Mouse (Mus musculus): ENCODE results near the gene Noct. TPM values are rescaled to one million over a fixed set of nuclear protein-coding genes. Genes with fewer than 3 reads are reported as not detected.

The Noct gene
- total and polyA plus RNA-seq, 3 experiments = 17.8 to 26.7 TPM; not detected in 1

- Histone ChIP-seq H3K9me3 (replicated peaks; ENCODE audit: insufficient read depth, low read length) (no peaks in the 10 kb centered on the region), H3K36me3 (ENCODE audit: control insufficient read depth in 1 of 2, insufficient read depth in 2 of 2, low read length in 2 of 2) (0 out of 4 replicates have a peak, but pooled peaks cover 0 to 3% of the 10 kb centered on the region in 2 experiments), H3K4me3 (ENCODE audit: control insufficient read depth in 1 of 2, insufficient read depth in 1 of 2, low read depth in 2 of 2, low read length in 2 of 2) (no peak overlapping the region), H3K79me2 (ENCODE audit: control insufficient read depth, insufficient read depth, low read length, poor library complexity) (no peaks in the 10 kb centered on the region), H3K27ac (ENCODE audit: control insufficient read depth, low read depth, low read length) (no peak overlapping the region), H3K27me3 (ENCODE audit: control insufficient read depth in 1 of 2, insufficient read depth in 2 of 2, low read length in 2 of 2) (no peaks in the 10 kb centered on the region), H3K4me1 (ENCODE audit: control insufficient read depth in 1 of 2, insufficient read depth in 2 of 2, low read length in 2 of 2) (peaks cover 4 to 9% of the 10 kb centered on the region in 2 experiments; a peak in 3 of 4 replicates), H3K9ac (ENCODE audit: control insufficient read depth, low read depth, low read length, poor library complexity, severe bottlenecking) (no peak overlapping the region)
- no peak for DNase-seq (ENCODE audit: low read depth, low spot score)
- TF ChIP-seq JUND (IDR thresholded peaks at IDR 0.05; ENCODE audit: low read depth, low read length) (no peak), RCOR1 (IDR thresholded peaks at IDR 0.05; ENCODE audit: low read depth, low read length) (no peak), USF1 (IDR thresholded peaks at IDR 0.05; ENCODE audit: low read depth, low read length) (no peak), TAL1 (IDR thresholded peaks at IDR 0.05; ENCODE audit: low read length) (no peak), SIN3A (IDR thresholded peaks at IDR 0.05; ENCODE audit: low read length) (no peak), ETS1 (IDR thresholded peaks at IDR 0.05; ENCODE audit: low read depth, low read length) (no peak), MAZ (IDR thresholded peaks at IDR 0.05; ENCODE audit: low read depth, low read length) (no peak)
These were observed 26.0 kb upstream of the Noct start for GRCm38 (mm10) chr3:51198291-51198690.

DNA sequence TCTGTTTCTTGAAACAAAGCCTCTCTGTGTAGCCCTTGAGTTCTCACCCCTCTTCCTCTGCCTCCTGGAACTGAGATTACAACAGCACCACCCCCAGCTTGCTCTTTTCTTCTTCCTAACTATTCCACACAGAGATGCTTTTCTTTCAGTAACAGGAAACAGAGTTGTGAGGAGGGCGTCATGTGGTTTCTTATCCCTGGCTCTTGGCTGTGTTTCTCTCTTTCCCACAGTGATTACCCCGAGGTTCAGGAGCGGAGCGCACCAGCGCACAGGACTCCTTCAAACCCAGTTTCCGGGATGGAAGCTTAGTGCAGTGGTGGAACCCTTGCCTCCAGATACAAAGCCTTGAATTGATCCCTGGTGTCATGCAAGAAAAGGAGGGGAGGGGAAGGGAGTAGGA, 25.1 kb upstream of the Noct start:
- Histone ChIP-seq H3K27ac (ENCODE audit: control insufficient read depth, low read depth, low read length) (no peak overlapping the region), H3K4me3 (ENCODE audit: control insufficient read depth in 1 of 2, insufficient read depth in 1 of 2, low read depth in 2 of 2, low read length in 2 of 2) (no peak overlapping the region), H3K79me2 (ENCODE audit: control insufficient read depth, insufficient read depth, low read length, poor library complexity) (no peaks in the 10 kb centered on the region), H3K4me1 (ENCODE audit: control insufficient read depth in 1 of 2, insufficient read depth in 2 of 2, low read length in 2 of 2) (peaks cover 4 to 9% of the 10 kb centered on the region in 2 experiments; a peak in 3 of 4 replicates), H3K9ac (ENCODE audit: control insufficient read depth, low read depth, low read length, poor library complexity, severe bottlenecking) (no peak overlapping the region), H3K36me3 (ENCODE audit: control insufficient read depth in 1 of 2, insufficient read depth in 2 of 2, low read length in 2 of 2) (0 out of 4 replicates have a peak, but pooled peaks cover 0 to 3% of the 10 kb centered on the region in 2 experiments), H3K9me3 (replicated peaks; ENCODE audit: insufficient read depth, low read length) (no peaks in the 10 kb centered on the region), H3K27me3 (ENCODE audit: control insufficient read depth in 1 of 2, insufficient read depth in 2 of 2, low read length in 2 of 2) (no peaks in the 10 kb centered on the region)
- TF ChIP-seq EP300 (IDR thresholded peaks at IDR 0.05; ENCODE audit: low read depth in 1 of 2, low read length in 2 of 2) (no peak), BHLHE40 (IDR thresholded peaks at IDR 0.05; ENCODE audit: borderline replicate concordance, low read depth, low read length) (no peak), POLR2AphosphoS2 (IDR thresholded peaks at IDR 0.05; ENCODE audit: low read length) (no peak), MYB (IDR thresholded peaks at IDR 0.05; ENCODE audit: low read depth, low read length) (no peak), ZMIZ1 (IDR thresholded peaks at IDR 0.05; ENCODE audit: low read depth, low read length) (no peak), TAL1 (IDR thresholded peaks at IDR 0.05; ENCODE audit: low read length) (0 out of 2 replicates have a peak, but pooled peaks have one; percentile 8), HCFC1 (IDR thresholded peaks at IDR 0.05; ENCODE audit: low read depth, low read length) (no peak), RAD21 (IDR thresholded peaks at IDR 0.05; ENCODE audit: low read depth, low read length) (no peak), GATA1 (IDR thresholded peaks at IDR 0.05; ENCODE audit: low read depth, low read length) (no peak), USF2 (IDR thresholded peaks at IDR 0.05; ENCODE audit: borderline replicate concordance in 1 of 2, insufficient read depth in 1 of 2, low read depth in 1 of 2, low read length in 2 of 2) (no peak), CHD2 (IDR thresholded peaks at IDR 0.05; ENCODE audit: low read length) (no peak), GABPA (IDR thresholded peaks at IDR 0.05; ENCODE audit: low read depth, low read length) (no peak), TBP (IDR thresholded peaks at IDR 0.05; ENCODE audit: low read depth, low read length) (peak; percentile 69; the same call in 1 of the 2 replicates), NELFE (IDR thresholded peaks at IDR 0.05; ENCODE audit: low read depth, low read length) (no peak), USF1 (IDR thresholded peaks at IDR 0.05; ENCODE audit: low read depth, low read length) (no peak), ZC3H11A (IDR thresholded peaks at IDR 0.05; ENCODE audit: low read depth, low read length) (no peak)
- peak; percentile 23 for DNase-seq (ENCODE audit: low read depth, low spot score)
